Mouse (Mus musculus): Measurements from ENCODE around the gene Ccdc27.

DNA sequence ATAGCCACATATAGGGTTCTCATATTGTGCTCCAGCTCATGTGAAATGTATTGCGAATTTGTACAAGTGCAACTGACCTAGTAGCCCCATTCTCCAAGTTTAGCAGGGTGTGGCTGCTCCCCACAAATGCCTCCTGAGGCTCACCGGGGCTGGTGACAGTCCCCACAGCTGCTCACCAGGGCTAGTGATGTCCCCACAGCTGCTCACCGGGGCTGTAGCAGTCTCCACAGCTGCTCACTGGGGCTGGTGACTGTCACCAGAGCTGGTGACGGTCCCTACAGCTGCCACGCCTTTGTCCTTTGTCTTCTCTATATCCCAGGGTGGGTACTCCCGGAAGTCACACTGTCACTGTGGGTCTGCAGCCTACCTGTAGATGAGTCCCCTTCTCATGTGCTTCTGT lies 36.2 kb downstream of the Ccdc27 start:
- no peak for TF ChIP-seq EP300 (IDR thresholded peaks at IDR 0.05; ENCODE audit: insufficient read depth, low read depth, low read length)
- TF ChIP-seq POLR2A (IDR thresholded peaks at IDR 0.05; ENCODE audit: insufficient read depth, low read length), result no peak
